Mouse (Mus musculus) forebrain, embryonic 11.5 days (tissue): Measurements from ENCODE around the gene Pramef17. TPM values are rescaled to one million over a fixed set of nuclear protein-coding genes. Genes with fewer than 3 reads are reported as not detected.

Experiments
- polyA plus RNA-seq: library from polyadenylated mRNA; unstranded; fragments of >200 nt; fragmentation: Nextera tagmentation; extraction: Ambion mirVana; gene quantifications from 2 replicates; pipeline ENCODE4 v1.2.1, GENCODE M21; 2014

Gene Pramef17
- polyA plus RNA-seq, 1 experiment from 2014 or later = not detected

Other genes starting within 250 kb of the Pramef17 start
- not detected in 2 replicates for gene Gm13023, start 205.0 kb downstream of the Pramef17 start, polyA plus RNA-seq
- not detected in 2 replicates for gene Gm13084, start 178.3 kb downstream of the Pramef17 start, polyA plus RNA-seq
- not detected in 2 replicates for gene Gm13103, start 147.9 kb downstream of the Pramef17 start, polyA plus RNA-seq
- gene Pramef6, start 94.0 kb downstream of the Pramef17 start, polyA plus RNA-seq = not detected in 2 replicates
- not detected in 2 replicates for gene Pramef25, start 43.4 kb downstream of the Pramef17 start, polyA plus RNA-seq
- gene Gm13101, start 27.4 kb downstream of the Pramef17 start, polyA plus RNA-seq = not detected in 2 replicates
- not detected in 2 replicates for gene Pramel4, start 64.8 kb upstream of the Pramef17 start, polyA plus RNA-seq
- not detected in 2 replicates for gene Gm13102, start 112.1 kb upstream of the Pramef17 start, polyA plus RNA-seq
- not detected in 2 replicates for gene Oog3, start 168.3 kb upstream of the Pramef17 start, polyA plus RNA-seq
- not detected in 2 replicates for gene Oog2, start 196.3 kb upstream of the Pramef17 start, polyA plus RNA-seq
- gene C87977, start 218.9 kb upstream of the Pramef17 start, polyA plus RNA-seq = not detected in 2 replicates